Mouse (Mus musculus): ENCODE results near the gene Rsrc1. TPM values are rescaled to one million over a fixed set of nuclear protein-coding genes. Genes with fewer than 3 reads are reported as not detected.

The Rsrc1 gene
- polyA plus RNA-seq, 1 experiment: 36.8 TPM

GRCm38 (mm10) chr3:67374360-67374778, 393.2 kb downstream of the Rsrc1 start:
- no peak overlapping the region for H3K27ac ChIP-seq (ENCODE audit: insufficient read depth, low read depth, low read length)
- H3K4me3 ChIP-seq (ENCODE audit: insufficient read depth, low read length): peak overlapping the region; percentile 55
- H3K4me1 ChIP-seq (ENCODE audit: control insufficient read depth, insufficient read depth, low read length): peaks cover 2% of the 10 kb centered on the region; the same call in 1 of the 2 replicates
- TF ChIP-seq POLR2A (IDR thresholded peaks at IDR 0.05; ENCODE audit: borderline replicate concordance, low read depth, low read length) (no peak), CTCF (IDR thresholded peaks at IDR 0.05; ENCODE audit: low read depth, low read length) (no peak)

GRCm38 (mm10) chr3:67375063-67375462, 393.9 kb downstream of the Rsrc1 start, which contains the start of gene Gm17402:
Gene Gm17402 (minus strand): TSS chr3:67375163.
- H3K27ac ChIP-seq (ENCODE audit: insufficient read depth, low read depth, low read length): no peak within 1 kb of the TSS
- TF ChIP-seq POLR2A (IDR thresholded peaks at IDR 0.05; ENCODE audit: borderline replicate concordance, low read depth, low read length): no peak
- no peak for TF ChIP-seq CTCF (IDR thresholded peaks at IDR 0.05; ENCODE audit: low read depth, low read length)
- H3K4me3 ChIP-seq (ENCODE audit: insufficient read depth, low read length): peak within 1 kb of the TSS; percentile 55
- peaks cover 2% of the 10 kb centered on the region; the same call in 1 of the 2 replicates for H3K4me1 ChIP-seq (ENCODE audit: control insufficient read depth, insufficient read depth, low read length)

- Histone ChIP-seq H3K27ac (ENCODE audit: insufficient read depth, low read depth, low read length) (no peak overlapping the region), H3K4me1 (ENCODE audit: control insufficient read depth, insufficient read depth, low read length) (peaks cover 2% of the 10 kb centered on the region; the same call in 1 of the 2 replicates), H3K4me3 (ENCODE audit: insufficient read depth, low read length) (no peak overlapping the region)
- TF ChIP-seq CTCF (IDR thresholded peaks at IDR 0.05; ENCODE audit: low read depth, low read length): no peak
- TF ChIP-seq POLR2A (IDR thresholded peaks at IDR 0.05; ENCODE audit: borderline replicate concordance, low read depth, low read length): no peak
Observed at GRCm38 (mm10) chr3:67378215-67378614, 397.0 kb downstream of the Rsrc1 start.

Other genes with a start within 250 kb of the Rsrc1 start
- gene Shox2, start 381 bp downstream of the Rsrc1 start, polyA plus RNA-seq (2012; ENCODE audit: insufficient read depth, insufficient read length, missing spikeins): 0.50 and 1.1 TPM in 2 replicates

All from bone marrow macrophage, adult 2 months (primary cell).